Mouse (Mus musculus) limb, embryonic 11.5 days (tissue): ENCODE results near the gene Appbp2. TPM values are rescaled to one million over a fixed set of nuclear protein-coding genes. Genes with fewer than 3 reads are reported as not detected.

Source experiments
- polyA plus RNA-seq: library from polyadenylated mRNA; unstranded; fragments of >200 nt; fragmentation: Nextera tagmentation; extraction: Ambion mirVana; gene quantifications from 2 replicates; pipeline ENCODE4 v1.2.1, GENCODE M21; 2014

Appbp2 gene
- polyA plus RNA-seq, 1 experiment from 2014 or later = 49.7 TPM

Other genes starting within 250 kb of the Appbp2 start
- 4.1 and 4.6 TPM in 2 replicates for gene Usp32, start 95.0 kb downstream of the Appbp2 start, polyA plus RNA-seq
- 0.50 and 0.84 TPM in 2 replicates for gene 1700125H20Rik, start 64.7 kb downstream of the Appbp2 start, polyA plus RNA-seq
- gene Ppm1d, start 76.1 kb upstream of the Appbp2 start, polyA plus RNA-seq = 25.7 and 28.1 TPM in 2 replicates
- gene Bcas3, start 118.0 kb upstream of the Appbp2 start, polyA plus RNA-seq = 34.0 and 37.4 TPM in 2 replicates